Mouse (Mus musculus) forebrain, postnatal 0 days (tissue): ENCODE results near the gene Tmem221. TPM values are rescaled to one million over a fixed set of nuclear protein-coding genes. Genes with fewer than 3 reads are reported as not detected.

Experiments used
- ATAC-seq: fragments of 200-750 bp; cut with Nextera tagmentation; 2 replicates; pipeline ENCODE4 v1.8.0; 2017; ENCODE audit warnings: mild to moderate bottlenecking, moderate library complexity
- DNase-seq: peaks from one replicate; pipeline ENCODE4 v3.0.0-alpha.2; 2015
- H3K27ac ChIP-seq: fragments of 300-500 bp; sonication (generic); 2 replicates; pipeline ENCODE4 v1.5.1; 2014; ENCODE audit warnings: low read depth, mild to moderate bottlenecking, antibody characterized with exemption, low read length, moderate library complexity, mixed read lengths
- H3K27me3 ChIP-seq: fragments of 300-500 bp; sonication (generic); 2 replicates; pipeline ENCODE4 v1.6.1; 2014; ENCODE audit warnings: mild to moderate bottlenecking, low read length, mixed read lengths; ENCODE audit not compliant: insufficient read depth
- H3K36me3 ChIP-seq: fragments of 300-500 bp; sonication (generic); 2 replicates; pipeline ENCODE4 v1.6.1; 2014; ENCODE audit warnings: mild to moderate bottlenecking, moderate library complexity; ENCODE audit not compliant: insufficient read depth
- H3K4me1 ChIP-seq: fragments of 300-500 bp; sonication (generic); 2 replicates; pipeline ENCODE4 v1.6.1; 2014; ENCODE audit warnings: antibody characterized with exemption; ENCODE audit not compliant: insufficient read depth
- H3K4me2 ChIP-seq: fragments of 300-500 bp; sonication (generic); 2 replicates; pipeline ENCODE4 v1.6.1; 2014; ENCODE audit warnings: low read depth, mild to moderate bottlenecking, moderate library complexity
- H3K4me3 ChIP-seq: fragments of 300-500 bp; sonication (generic); 2 replicates; pipeline ENCODE4 v1.5.1; 2014; ENCODE audit warnings: low read depth, low read length, mixed read lengths
- H3K9ac ChIP-seq: fragments of 300-500 bp; sonication (generic); 2 replicates; pipeline ENCODE4 v1.6.1; 2014; ENCODE audit warnings: mild to moderate bottlenecking
- H3K9me3 ChIP-seq: fragments of 300-500 bp; sonication (generic); 2 replicates; pipeline ENCODE4 v1.6.1; 2016; ENCODE audit warnings: low read length
- CTCF ChIP-seq: sonication (generic); IDR thresholded peaks from 2 replicates; pipeline ENCODE4 v1.5.1; 2016; ENCODE audit warnings: antibody characterized with exemption, control low read depth, low read depth
- WGBS: fragments of 180-500 bp; shearing (Covaris S2); extraction: QIAGEN DNeasy Blood & Tissue Kit; methylation state at CpG from one replicate; pipeline ENCODE4 v1.1.7; 2014; 5-methylcytosine and 5-hydroxymethylcytosine counted together
- polyA plus RNA-seq: library from polyadenylated mRNA; unstranded; fragments of >200 nt; fragmentation: Nextera tagmentation; extraction: Ambion mirVana; gene quantifications from 2 replicates; pipeline ENCODE4 v1.2.1, GENCODE M21; 2015
- total RNA-seq: library from RNA; depleted of rRNA; stranded (reverse); fragments of >200 nt; gene quantifications from 2 replicates; pipeline ENCODE4 v1.2.3, GENCODE M21; 2014

Tmem221 gene
- total and polyA plus RNA-seq, 2 experiments from 2014 or later: 0.16 TPM; not detected in 1

GRCm38 (mm10) chr8:71592374-71593170 lies 33.9 kb upstream of the Tmem221 start:
- Histone ChIP-seq H3K27ac (peak overlapping the region; percentile 96), H3K9ac (peak overlapping the region; percentile 89), H3K4me3 (peak overlapping the region; percentile 76), H3K4me2 (peak overlapping the region; percentile 90), H3K36me3 (peaks cover 5% of the 10 kb centered on the region; the same call in 1 of the 2 replicates), H3K9me3 (no peaks in the 10 kb centered on the region), H3K27me3 (no peaks in the 10 kb centered on the region), H3K4me1 (peaks cover 10% of the 10 kb centered on the region)
- ATAC-seq (peak; percentile 75), DNase-seq (no peak)
- WGBS: 5% methylated on average over 59 of the region's 60 CpGs
- peak; percentile 21 for TF ChIP-seq CTCF

GRCm38 (mm10) chr8:71591471-71592373 lies 33.1 kb upstream of the Tmem221 start, which contains the start of gene Pgls:
Gene Pgls (plus strand): TSS chr8:71592176.
- peak; percentile 84 for ATAC-seq
- Histone ChIP-seq H3K4me1 (peaks cover 10% of the 10 kb centered on the region), H3K4me3 (peak within 1 kb of the TSS; percentile 76), H3K27me3 (no peaks in the 10 kb centered on the region), H3K4me2 (peak within 1 kb of the TSS; percentile 90), H3K36me3 (peaks cover 7% of the 10 kb centered on the region; the same call in 1 of the 2 replicates), H3K27ac (peak within 1 kb of the TSS; percentile 96), H3K9ac (peak within 1 kb of the TSS; percentile 89), H3K9me3 (no peaks in the 10 kb centered on the region)
- DNase-seq: peak; percentile 95
- no peak for TF ChIP-seq CTCF
- WGBS: 2% methylated on average over 70 of the region's 71 CpGs

GRCm38 (mm10) chr8:71591017-71591416 lies 32.3 kb upstream of the Tmem221 start:
- Histone ChIP-seq H3K27ac (no peak overlapping the region), H3K36me3 (peaks cover 10% of the 10 kb centered on the region; the same call in 1 of the 2 replicates), H3K4me1 (peaks cover 10% of the 10 kb centered on the region)

GRCm38 (mm10) chr8:71588762-71589161 lies 30.1 kb upstream of the Tmem221 start:
- WGBS: 79% methylated on average over 3 of the region's 3 CpGs
- H3K27me3 ChIP-seq: no peaks in the 10 kb centered on the region
- H3K4me3 ChIP-seq: no peak overlapping the region
- peaks cover 28% of the 10 kb centered on the region for H3K36me3 ChIP-seq
- H3K9ac ChIP-seq: no peak overlapping the region
- ATAC-seq (no peak), DNase-seq (no peak)
- no peak overlapping the region for H3K4me2 ChIP-seq
- peaks cover 10% of the 10 kb centered on the region for H3K4me1 ChIP-seq
- TF ChIP-seq CTCF: no peak
- H3K9me3 ChIP-seq: no peaks in the 10 kb centered on the region
- H3K27ac ChIP-seq: no peak overlapping the region

More at GRCm38 (mm10) chr8:71591017-71591416, 32.3 kb upstream of the Tmem221 start:
- no peaks in the 10 kb centered on the region for H3K27me3 ChIP-seq
- no peak for TF ChIP-seq CTCF
- H3K9me3 ChIP-seq: no peaks in the 10 kb centered on the region
- H3K4me2 ChIP-seq: peak overlapping the region; percentile 90
- peak overlapping the region; percentile 89 for H3K9ac ChIP-seq
- 22% methylated on average over 5 of the region's 5 CpGs for WGBS
- peak overlapping the region; percentile 76 for H3K4me3 ChIP-seq
- DNase-seq (no peak), ATAC-seq (no peak)

- peak; percentile 79 for TF ChIP-seq CTCF
- DNase-seq (peak; percentile 71), ATAC-seq (peak; percentile 50)
- no peaks in the 10 kb centered on the region for H3K9me3 ChIP-seq
- H3K27me3 ChIP-seq: no peaks in the 10 kb centered on the region
- no peak overlapping the region for H3K4me2 ChIP-seq
- H3K4me3 ChIP-seq: no peak overlapping the region
- H3K4me1 ChIP-seq: peaks cover 4% of the 10 kb centered on the region; the same call in 1 of the 2 replicates
- no peak overlapping the region for H3K9ac ChIP-seq
- H3K27ac ChIP-seq: no peak overlapping the region
- H3K36me3 ChIP-seq: peaks cover 30% of the 10 kb centered on the region
- WGBS: 87% methylated on average over 2 of the region's 2 CpGs
Measured at GRCm38 (mm10) chr8:71586891-71587290, 28.2 kb upstream of the Tmem221 start.

- H3K4me1 ChIP-seq: no peaks in the 10 kb centered on the region
- H3K4me3 ChIP-seq: no peak overlapping the region
- H3K36me3 ChIP-seq: peaks cover 32% of the 10 kb centered on the region
- H3K9ac ChIP-seq: no peak overlapping the region
- peak; percentile 24 for DNase-seq
- no peak overlapping the region for H3K27ac ChIP-seq
- H3K27me3 ChIP-seq: no peaks in the 10 kb centered on the region
- 25% methylated on average over 9 of the region's 9 CpGs for WGBS
- no peaks in the 10 kb centered on the region for H3K9me3 ChIP-seq
- TF ChIP-seq CTCF: no peak
- no peak for ATAC-seq
- no peak overlapping the region for H3K4me2 ChIP-seq
Measured at GRCm38 (mm10) chr8:71580201-71580600, 21.5 kb upstream of the Tmem221 start.
